In the genomic region with DNA sequence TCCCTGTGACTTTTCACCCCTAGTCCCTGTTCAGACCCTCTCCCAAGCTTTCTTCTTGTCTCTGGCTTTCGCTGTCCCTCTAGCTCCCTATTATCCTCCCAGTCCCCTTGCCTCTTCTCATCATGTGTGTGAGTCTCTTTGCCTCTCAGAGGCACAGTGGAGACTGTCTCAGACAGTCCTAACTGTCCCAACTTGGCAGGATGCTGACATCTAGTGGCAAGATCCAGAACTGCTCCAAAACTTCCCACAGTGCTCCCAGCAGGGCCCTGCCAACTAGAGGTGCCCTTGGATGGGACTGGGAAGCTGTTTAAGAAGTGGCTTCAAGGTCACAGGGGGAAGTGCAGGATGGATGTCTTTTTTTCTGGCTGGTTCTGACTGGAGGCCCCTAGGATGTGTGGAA, we compare ENCODE assay signal across 8 mouse cellular contexts. TPM values are rescaled to one million over a fixed set of nuclear protein-coding genes. Genes with fewer than 3 reads are reported as not detected.
A peak's percentile ranks its signal among the peaks of the same experiment; 100 is the strongest.
DNase-seq lines count a peak whose midpoint lies in the region; ATAC-seq lines count a peak whose summit lies in the region.

No protein-coding gene starts in this region.

- ATAC-seq in hindbrain, embryonic 11.5 days (ENCODE audit: low FRiP score) = peak; percentile 92
- ATAC-seq in lung, embryonic 16.5 days (ENCODE audit: low read depth) = peak; percentile 89

- H3K9me3 ChIP-seq in hindbrain, embryonic 11.5 days (ENCODE audit: control insufficient read depth, low read length) = no peaks in the 10 kb centered on the region
- H3K9me3 ChIP-seq in lung, embryonic 16.5 days (ENCODE audit: control insufficient read depth, low read length) = no peaks in the 10 kb centered on the region

- no peak overlapping the region for H3K4me3 ChIP-seq in hindbrain, embryonic 11.5 days (ENCODE audit: low read depth, low read length)
- H3K4me3 ChIP-seq in lung, embryonic 16.5 days (ENCODE audit: low read length) = no peak overlapping the region

- H3K27me3 ChIP-seq in hindbrain, embryonic 11.5 days (ENCODE audit: control insufficient read depth, insufficient read depth, low read length) = no peaks in the 10 kb centered on the region
- no peaks in the 10 kb centered on the region for H3K27me3 ChIP-seq in lung, embryonic 16.5 days (ENCODE audit: control insufficient read depth, insufficient read depth, low read depth, low read length)

- no peaks in the 10 kb centered on the region for H3K4me1 ChIP-seq in hindbrain, embryonic 11.5 days (replicated peaks; ENCODE audit: control insufficient read depth, insufficient read depth, low read length)
- no peaks in the 10 kb centered on the region for H3K4me1 ChIP-seq in lung, embryonic 16.5 days (replicated peaks; ENCODE audit: control insufficient read depth, insufficient read depth, low read length)

- WGBS in hindbrain, embryonic 11.5 days = 24% methylated on average over 1 of the region's 1 CpGs
- WGBS in lung, embryonic 16.5 days = 8% methylated on average over 1 of the region's 1 CpGs

- peak; percentile 73 for DNase-seq in MN1 (ENCODE audit: low spot score)
- DNase-seq in cerebellum, adult 9-10 months = peak; percentile 70
- peak; percentile 81 to 97 for DNase-seq in frontal cortex, adult 2 months (ENCODE audit: extremely low spot score in 1 of 2, low spot score in 1 of 2)
- peak; percentile 93 for DNase-seq in hindbrain, embryonic 11.5 days (ENCODE audit: low spot score)
- peak; percentile 94 for DNase-seq in layer of hippocampus, adult 9-10 months (ENCODE audit: low spot score)
- peak; percentile 88 for DNase-seq in ovary, postnatal 14 days (ENCODE audit: low spot score)
- peak; percentile 59 for DNase-seq in thymus, postnatal 0 days (ENCODE audit: low spot score)

- H3K9ac ChIP-seq in hindbrain, embryonic 11.5 days (ENCODE audit: low read depth, low read length) = no peak overlapping the region
- H3K9ac ChIP-seq in lung, embryonic 16.5 days (ENCODE audit: low read length) = no peak overlapping the region

- no peak overlapping the region for H3K4me2 ChIP-seq in hindbrain, embryonic 11.5 days (replicated peaks; ENCODE audit: low read depth, low read length)
- no peak overlapping the region for H3K4me2 ChIP-seq in lung, embryonic 16.5 days (ENCODE audit: low read depth, low read length)

- H3K36me3 ChIP-seq in hindbrain, embryonic 11.5 days (ENCODE audit: control insufficient read depth, insufficient read depth, low read length) = no peaks in the 10 kb centered on the region
- no peaks in the 10 kb centered on the region for H3K36me3 ChIP-seq in lung, embryonic 16.5 days (ENCODE audit: control insufficient read depth, insufficient read depth, low read length)

- no peak overlapping the region for H3K27ac ChIP-seq in hindbrain, embryonic 11.5 days (ENCODE audit: low read depth, low read length)
- H3K27ac ChIP-seq in lung, embryonic 16.5 days (ENCODE audit: low read length) = no peak overlapping the region

RNA-seq across cellular contexts. Expression of a gene that starts 13.9 kb away (rescaled TPM):
- not detected in 2 replicates for polyA plus RNA-seq in frontal cortex, adult 2 months (2012; rRNA removed)
- 0.20 TPM in 1 of 2 replicates, not detected in the other for polyA plus RNA-seq in hindbrain, embryonic 11.5 days (2014; fragmentation: Nextera tagmentation; extraction: Ambion mirVana)
- polyA plus RNA-seq in lung, embryonic 16.5 days (2015; fragmentation: Nextera tagmentation; extraction: Ambion mirVana) = not detected in 2 replicates
- polyA plus RNA-seq in thymus, postnatal 0 days (2015; fragmentation: Nextera tagmentation; extraction: Ambion mirVana) = 0.65 and 1.4 TPM in 2 replicates

RNA-seq across cellular contexts. Expression of a gene that starts 38.7 kb away (rescaled TPM):
- not detected in 2 replicates for polyA plus RNA-seq in frontal cortex, adult 2 months (2012; rRNA removed)
- not detected in 2 replicates for polyA plus RNA-seq in hindbrain, embryonic 11.5 days (2014; fragmentation: Nextera tagmentation; extraction: Ambion mirVana)
- not detected in 2 replicates for polyA plus RNA-seq in lung, embryonic 16.5 days (2015; fragmentation: Nextera tagmentation; extraction: Ambion mirVana)
- polyA plus RNA-seq in thymus, postnatal 0 days (2015; fragmentation: Nextera tagmentation; extraction: Ambion mirVana) = not detected in 2 replicates

RNA-seq across cellular contexts. Expression of a gene that starts 53.1 kb away (rescaled TPM):
- not detected in 2 replicates for polyA plus RNA-seq in frontal cortex, adult 2 months (2012; rRNA removed)
- 0.31 and 0.39 TPM in 2 replicates for polyA plus RNA-seq in hindbrain, embryonic 11.5 days (2014; fragmentation: Nextera tagmentation; extraction: Ambion mirVana)
- not detected in 2 replicates for polyA plus RNA-seq in lung, embryonic 16.5 days (2015; fragmentation: Nextera tagmentation; extraction: Ambion mirVana)
- polyA plus RNA-seq in thymus, postnatal 0 days (2015; fragmentation: Nextera tagmentation; extraction: Ambion mirVana) = 0.84 and 0.91 TPM in 2 replicates

RNA-seq across cellular contexts. Expression of a gene that starts 55.6 kb away (rescaled TPM):
- not detected in 2 replicates for polyA plus RNA-seq in frontal cortex, adult 2 months (2012; rRNA removed)
- not detected in 2 replicates for polyA plus RNA-seq in hindbrain, embryonic 11.5 days (2014; fragmentation: Nextera tagmentation; extraction: Ambion mirVana)
- not detected in 2 replicates for polyA plus RNA-seq in lung, embryonic 16.5 days (2015; fragmentation: Nextera tagmentation; extraction: Ambion mirVana)
- 0.60 and 0.72 TPM in 2 replicates for polyA plus RNA-seq in thymus, postnatal 0 days (2015; fragmentation: Nextera tagmentation; extraction: Ambion mirVana)
